Mouse (Mus musculus): Measurements from ENCODE around the gene Urb2. TPM values are rescaled to one million over a fixed set of nuclear protein-coding genes. Genes with fewer than 3 reads are reported as not detected.

The Urb2 gene
- total RNA-seq (2023) = 19.1 TPM

DNA sequence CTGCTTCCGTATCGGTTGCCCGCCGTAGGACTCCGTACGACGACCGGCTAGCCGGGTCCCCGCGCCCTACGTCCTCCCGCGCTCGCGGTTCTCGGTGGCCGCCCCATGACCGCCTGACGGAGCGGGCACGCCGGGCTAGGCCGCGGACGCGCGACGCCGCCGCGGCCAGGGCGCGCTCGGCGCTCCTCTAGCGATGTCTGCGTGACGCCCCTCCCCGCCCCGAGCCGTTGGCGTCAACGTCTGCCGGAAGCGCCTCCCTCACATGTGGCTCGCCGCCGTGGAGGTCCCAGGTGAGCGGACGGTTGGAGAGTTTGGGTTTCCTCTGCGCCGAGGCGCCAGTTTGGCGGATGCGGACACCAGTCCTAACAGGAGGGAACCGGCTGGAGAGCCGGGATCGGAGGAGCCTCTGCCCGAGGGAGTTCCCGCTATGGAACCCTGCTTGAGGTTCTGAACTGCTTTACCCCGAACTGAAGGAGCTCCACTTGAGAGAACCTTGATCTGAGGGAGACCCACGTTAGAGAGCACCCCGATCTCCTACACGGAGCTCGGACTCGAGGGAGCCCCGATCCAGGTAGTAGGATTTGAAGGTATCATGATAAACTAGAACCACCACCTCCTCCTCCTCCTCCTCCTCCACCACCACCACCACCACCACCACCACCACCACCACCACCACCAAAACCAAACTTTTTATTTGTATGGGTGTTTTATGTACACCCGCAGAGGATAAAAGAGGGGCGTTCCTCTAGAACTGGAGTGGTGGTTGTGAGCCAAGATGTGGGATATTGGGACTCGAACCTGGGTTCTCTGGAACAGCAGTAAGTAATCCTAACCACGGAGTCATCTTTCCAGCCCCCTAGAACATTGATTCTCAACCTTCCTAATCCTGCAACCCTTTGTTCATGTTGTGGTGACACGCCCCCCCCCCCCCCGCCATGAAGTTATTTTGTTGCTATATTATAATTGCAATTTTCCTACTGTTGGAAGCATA lies at the start of gene Urb2, which contains the start of gene Taf5l:
TSS of gene Urb2 (plus strand) at position 272 of the 991 bp plus-strand sequence.
TSS of gene Taf5l (minus strand) at position 161 of the 991 bp plus-strand sequence.

GRCm38 (mm10) chr8:123982826-123983400 lies 38.4 kb upstream of the Urb2 start, which contains the start of gene Abcb10:
Gene Abcb10 (minus strand): TSS chr8:123983122.

Other genes with a start within 250 kb of the Urb2 start
- 6.5 TPM for gene Rab4a, start 215.5 kb upstream of the Urb2 start, total RNA-seq (2023)
- 24.1 TPM for gene Ccsap, start 161.3 kb upstream of the Urb2 start, total RNA-seq (2023)
- not detected for gene Acta1, start 126.8 kb upstream of the Urb2 start, total RNA-seq (2023)
- 23.3 TPM for gene Nup133, start 72.2 kb upstream of the Urb2 start, total RNA-seq (2023)
- gene Abcb10, start 38.4 kb upstream of the Urb2 start, total RNA-seq (2023) = 3.1 TPM
- 70.7 TPM for gene Taf5l, start 111 bp upstream of the Urb2 start, total RNA-seq (2023)
- 37.8 TPM for gene Galnt2, start 209.9 kb downstream of the Urb2 start, total RNA-seq (2023)

All from CD4-positive naive resting alpha-beta T cell, adult 76 days (primary cell).